Mouse (Mus musculus): ENCODE data around the gene Adamts8. TPM values are rescaled to one million over a fixed set of nuclear protein-coding genes. Genes with fewer than 3 reads are reported as not detected.

Gene Adamts8
- polyA plus RNA-seq, 1 experiment from 2014 or later, result 4.1 TPM

GRCm38 (mm10) chr9:30903266-30903665 lies 39.1 kb upstream of the Adamts8 start:
- H3K9me3 ChIP-seq (ENCODE audit: control insufficient read depth), result no peaks in the 10 kb centered on the region
- H3K4me1 ChIP-seq (replicated peaks; ENCODE audit: control insufficient read depth, insufficient read depth, low read length), result no peaks in the 10 kb centered on the region
- no peak overlapping the region for H3K27ac ChIP-seq (ENCODE audit: low read depth, low read length)
- H3K36me3 ChIP-seq (ENCODE audit: control insufficient read depth, insufficient read depth), result no peaks in the 10 kb centered on the region
- no peak overlapping the region for H3K9ac ChIP-seq (ENCODE audit: low read depth, low read length)
- H3K27me3 ChIP-seq (replicated peaks; ENCODE audit: control insufficient read depth, insufficient read depth, low read length), result no peaks in the 10 kb centered on the region
- 96% methylated on average over 5 of the region's 5 CpGs for WGBS
- H3K4me3 ChIP-seq (ENCODE audit: low read depth, low read length), result no peak overlapping the region
- H3K4me2 ChIP-seq (replicated peaks; ENCODE audit: low read depth), result no peak overlapping the region
- TF ChIP-seq CTCF (IDR thresholded peaks at IDR 0.05; ENCODE audit: low read depth), result no peak
- ATAC-seq, result no peak

DNA sequence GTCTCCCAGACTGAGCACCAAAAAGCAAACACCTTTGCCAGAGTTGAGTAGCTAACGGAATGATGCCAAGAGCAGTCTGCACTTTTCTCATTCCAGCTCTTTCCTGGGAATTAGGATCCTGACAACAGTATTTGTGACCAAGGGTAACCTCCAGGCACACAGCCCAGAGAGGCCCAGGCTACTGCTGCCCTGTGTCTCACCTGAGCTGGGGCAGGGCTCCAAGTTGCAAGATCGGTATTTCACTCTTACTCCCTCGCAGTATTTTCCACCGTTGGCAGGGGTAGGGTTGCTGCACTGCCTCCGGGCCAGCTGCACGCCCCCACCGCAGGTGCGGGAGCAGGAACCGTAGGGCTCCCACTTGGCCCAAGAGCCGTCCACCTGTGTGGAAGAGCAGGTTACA lies 36.5 kb upstream of the Adamts8 start:
- no peak for TF ChIP-seq CTCF (IDR thresholded peaks at IDR 0.05; ENCODE audit: low read depth)
- 83% methylated on average over 10 of the region's 10 CpGs for WGBS
- Histone ChIP-seq H3K4me2 (replicated peaks; ENCODE audit: low read depth) (no peak overlapping the region), H3K27ac (ENCODE audit: low read depth, low read length) (no peak overlapping the region), H3K9me3 (ENCODE audit: control insufficient read depth) (no peaks in the 10 kb centered on the region), H3K27me3 (replicated peaks; ENCODE audit: control insufficient read depth, insufficient read depth, low read length) (no peaks in the 10 kb centered on the region), H3K36me3 (ENCODE audit: control insufficient read depth, insufficient read depth) (no peaks in the 10 kb centered on the region), H3K4me3 (ENCODE audit: low read depth, low read length) (no peak overlapping the region), H3K9ac (ENCODE audit: low read depth, low read length) (no peak overlapping the region), H3K4me1 (replicated peaks; ENCODE audit: control insufficient read depth, insufficient read depth, low read length) (no peaks in the 10 kb centered on the region)
- ATAC-seq, result no peak

DNA sequence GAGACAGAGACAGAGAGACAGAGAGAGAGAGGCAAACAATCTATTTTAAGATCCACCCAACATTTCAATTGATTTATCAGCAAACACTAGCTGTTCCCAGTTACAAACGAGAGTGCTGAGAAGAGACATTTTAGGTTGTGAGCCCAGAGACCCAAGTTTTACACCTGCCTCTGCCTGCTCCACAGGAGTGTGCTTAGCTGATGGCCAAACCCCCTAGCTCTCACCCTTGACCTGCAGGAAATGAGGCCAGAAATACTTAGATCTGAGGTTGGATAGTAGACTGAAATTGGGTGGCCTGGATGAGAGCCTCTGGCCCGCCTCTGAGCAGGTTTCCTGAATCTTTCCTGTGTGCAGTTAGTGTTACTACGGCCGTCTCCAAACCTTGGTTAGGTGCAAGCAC lies 35.9 kb upstream of the Adamts8 start:
- ATAC-seq, result no peak
- TF ChIP-seq CTCF (IDR thresholded peaks at IDR 0.05; ENCODE audit: low read depth), result no peak
- H3K36me3 ChIP-seq (ENCODE audit: control insufficient read depth, insufficient read depth), result no peaks in the 10 kb centered on the region
- WGBS, result 77% methylated on average over 4 of the region's 4 CpGs
- no peak overlapping the region for H3K9ac ChIP-seq (ENCODE audit: low read depth, low read length)
- no peaks in the 10 kb centered on the region for H3K4me1 ChIP-seq (replicated peaks; ENCODE audit: control insufficient read depth, insufficient read depth, low read length)
- no peaks in the 10 kb centered on the region for H3K27me3 ChIP-seq (replicated peaks; ENCODE audit: control insufficient read depth, insufficient read depth, low read length)
- H3K4me2 ChIP-seq (replicated peaks; ENCODE audit: low read depth), result no peak overlapping the region
- H3K27ac ChIP-seq (ENCODE audit: low read depth, low read length), result no peak overlapping the region
- H3K4me3 ChIP-seq (ENCODE audit: low read depth, low read length), result no peak overlapping the region
- no peaks in the 10 kb centered on the region for H3K9me3 ChIP-seq (ENCODE audit: control insufficient read depth)

DNA sequence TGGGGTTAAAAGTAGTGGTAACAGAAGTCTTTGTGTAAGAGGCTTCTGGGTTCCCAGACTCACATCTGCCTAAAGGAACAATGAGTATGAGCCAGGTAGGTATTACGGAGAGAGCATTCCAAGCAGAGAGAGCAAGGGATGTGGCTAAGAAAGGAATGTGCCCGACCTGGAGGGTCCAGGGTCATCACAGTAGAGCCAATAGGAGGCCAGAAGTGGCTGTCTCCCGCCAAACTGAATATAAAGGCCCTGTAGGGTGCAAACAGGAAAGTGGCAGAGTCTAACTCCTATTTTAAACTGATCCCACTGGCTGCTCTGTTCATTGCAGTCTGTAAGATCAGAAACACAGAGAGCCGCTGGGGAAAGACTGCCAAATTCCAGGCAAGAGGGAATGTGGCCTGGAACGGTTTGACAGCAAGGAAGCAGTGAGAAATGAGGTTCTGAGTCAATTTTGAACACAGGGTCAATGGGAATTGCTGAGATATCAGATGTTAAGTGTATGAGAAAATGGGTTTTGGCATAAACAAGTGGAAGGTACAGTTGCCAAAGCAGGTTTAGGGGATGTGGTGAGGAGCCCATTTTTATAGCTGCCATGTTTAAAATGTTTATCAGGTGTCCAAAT lies 34.6 kb upstream of the Adamts8 start:
- Histone ChIP-seq H3K27ac (ENCODE audit: low read depth, low read length) (no peak overlapping the region), H3K36me3 (ENCODE audit: control insufficient read depth, insufficient read depth) (no peaks in the 10 kb centered on the region), H3K27me3 (replicated peaks; ENCODE audit: control insufficient read depth, insufficient read depth, low read length) (no peaks in the 10 kb centered on the region), H3K9me3 (ENCODE audit: control insufficient read depth) (no peaks in the 10 kb centered on the region), H3K4me3 (ENCODE audit: low read depth, low read length) (no peak overlapping the region), H3K4me2 (replicated peaks; ENCODE audit: low read depth) (no peak overlapping the region), H3K9ac (ENCODE audit: low read depth, low read length) (no peak overlapping the region), H3K4me1 (replicated peaks; ENCODE audit: control insufficient read depth, insufficient read depth, low read length) (no peaks in the 10 kb centered on the region)
- TF ChIP-seq CTCF (IDR thresholded peaks at IDR 0.05; ENCODE audit: low read depth), result no peak
- 58% methylated on average over 5 of the region's 5 CpGs for WGBS
- ATAC-seq, result no peak

GRCm38 (mm10) chr9:30908296-30908690 lies 34.1 kb upstream of the Adamts8 start:
- no peak overlapping the region for H3K4me2 ChIP-seq (replicated peaks; ENCODE audit: low read depth)
- 52% methylated on average over 5 of the region's 5 CpGs for WGBS

DNA sequence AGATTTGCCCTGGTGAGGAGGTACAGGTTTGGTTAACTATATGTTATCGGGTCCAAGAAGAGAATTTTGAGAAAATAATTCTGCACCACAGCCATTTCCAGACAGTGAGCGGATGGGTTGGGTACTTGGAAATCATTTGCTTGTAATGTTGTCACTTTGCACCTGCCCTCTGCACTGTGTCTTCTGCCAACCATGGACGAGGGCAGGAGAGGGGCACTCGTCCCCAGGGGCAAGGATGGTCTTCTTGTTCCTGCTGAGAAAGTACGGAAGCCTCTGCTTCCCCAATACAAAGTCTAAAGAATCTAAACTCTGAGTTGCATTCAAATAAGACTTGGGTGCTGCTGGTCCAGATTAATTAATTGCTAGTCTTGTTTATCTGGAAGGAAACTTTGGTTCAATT lies 33.4 kb upstream of the Adamts8 start:
- no peak overlapping the region for H3K27ac ChIP-seq (ENCODE audit: low read depth, low read length)
- no peak for ATAC-seq
- H3K4me1 ChIP-seq (replicated peaks; ENCODE audit: control insufficient read depth, insufficient read depth, low read length), result no peaks in the 10 kb centered on the region
- no peaks in the 10 kb centered on the region for H3K36me3 ChIP-seq (ENCODE audit: control insufficient read depth, insufficient read depth)
- no peaks in the 10 kb centered on the region for H3K27me3 ChIP-seq (replicated peaks; ENCODE audit: control insufficient read depth, insufficient read depth, low read length)
- WGBS, result 87% methylated on average over 5 of the region's 5 CpGs
- H3K4me3 ChIP-seq (ENCODE audit: low read depth, low read length), result no peak overlapping the region
- no peak overlapping the region for H3K4me2 ChIP-seq (replicated peaks; ENCODE audit: low read depth)
- TF ChIP-seq CTCF (IDR thresholded peaks at IDR 0.05; ENCODE audit: low read depth), result no peak
- H3K9me3 ChIP-seq (ENCODE audit: control insufficient read depth), result no peaks in the 10 kb centered on the region
- no peak overlapping the region for H3K9ac ChIP-seq (ENCODE audit: low read depth, low read length)

More at GRCm38 (mm10) chr9:30908296-30908690, 34.1 kb upstream of the Adamts8 start:
- no peak for TF ChIP-seq CTCF (IDR thresholded peaks at IDR 0.05; ENCODE audit: low read depth)
- Histone ChIP-seq H3K9me3 (ENCODE audit: control insufficient read depth) (no peaks in the 10 kb centered on the region), H3K4me3 (ENCODE audit: low read depth, low read length) (no peak overlapping the region), H3K4me1 (replicated peaks; ENCODE audit: control insufficient read depth, insufficient read depth, low read length) (no peaks in the 10 kb centered on the region), H3K36me3 (ENCODE audit: control insufficient read depth, insufficient read depth) (no peaks in the 10 kb centered on the region), H3K27ac (ENCODE audit: low read depth, low read length) (no peak overlapping the region), H3K27me3 (replicated peaks; ENCODE audit: control insufficient read depth, insufficient read depth, low read length) (no peaks in the 10 kb centered on the region), H3K9ac (ENCODE audit: low read depth, low read length) (no peak overlapping the region)
- ATAC-seq, result no peak

DNA sequence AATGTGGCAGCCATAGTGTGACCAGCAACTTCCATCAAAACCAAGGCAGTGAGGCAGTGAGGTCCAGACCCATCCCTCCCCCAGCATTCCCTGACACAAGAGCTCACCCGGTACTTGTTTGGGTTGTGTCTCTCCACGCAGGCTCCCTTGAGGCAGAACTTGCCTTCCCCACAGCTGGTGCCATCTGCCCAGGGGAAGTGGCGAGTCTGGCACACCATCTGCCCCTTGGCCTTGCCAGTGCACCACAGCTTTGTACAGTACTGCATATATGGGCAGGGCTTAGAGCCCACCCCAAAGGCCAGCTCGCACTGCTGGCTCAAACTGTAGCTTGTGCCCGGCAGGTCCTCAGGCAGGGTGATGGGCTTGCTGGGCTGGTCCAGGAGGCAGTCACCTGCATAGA lies 31.9 kb upstream of the Adamts8 start:
- Histone ChIP-seq H3K4me2 (replicated peaks; ENCODE audit: low read depth) (no peak overlapping the region), H3K9me3 (ENCODE audit: control insufficient read depth) (no peaks in the 10 kb centered on the region), H3K36me3 (ENCODE audit: control insufficient read depth, insufficient read depth) (no peaks in the 10 kb centered on the region), H3K4me1 (replicated peaks; ENCODE audit: control insufficient read depth, insufficient read depth, low read length) (no peaks in the 10 kb centered on the region), H3K9ac (ENCODE audit: low read depth, low read length) (no peak overlapping the region), H3K4me3 (ENCODE audit: low read depth, low read length) (no peak overlapping the region), H3K27me3 (replicated peaks; ENCODE audit: control insufficient read depth, insufficient read depth, low read length) (no peaks in the 10 kb centered on the region), H3K27ac (ENCODE audit: low read depth, low read length) (no peak overlapping the region)
- 78% methylated on average over 5 of the region's 5 CpGs for WGBS
- no peak for TF ChIP-seq CTCF (IDR thresholded peaks at IDR 0.05; ENCODE audit: low read depth)
- no peak for ATAC-seq

Data from intestine, postnatal 0 days (tissue).